Mouse (Mus musculus): Measurements from ENCODE around the gene Zfp219.

The Zfp219 gene

DNA sequence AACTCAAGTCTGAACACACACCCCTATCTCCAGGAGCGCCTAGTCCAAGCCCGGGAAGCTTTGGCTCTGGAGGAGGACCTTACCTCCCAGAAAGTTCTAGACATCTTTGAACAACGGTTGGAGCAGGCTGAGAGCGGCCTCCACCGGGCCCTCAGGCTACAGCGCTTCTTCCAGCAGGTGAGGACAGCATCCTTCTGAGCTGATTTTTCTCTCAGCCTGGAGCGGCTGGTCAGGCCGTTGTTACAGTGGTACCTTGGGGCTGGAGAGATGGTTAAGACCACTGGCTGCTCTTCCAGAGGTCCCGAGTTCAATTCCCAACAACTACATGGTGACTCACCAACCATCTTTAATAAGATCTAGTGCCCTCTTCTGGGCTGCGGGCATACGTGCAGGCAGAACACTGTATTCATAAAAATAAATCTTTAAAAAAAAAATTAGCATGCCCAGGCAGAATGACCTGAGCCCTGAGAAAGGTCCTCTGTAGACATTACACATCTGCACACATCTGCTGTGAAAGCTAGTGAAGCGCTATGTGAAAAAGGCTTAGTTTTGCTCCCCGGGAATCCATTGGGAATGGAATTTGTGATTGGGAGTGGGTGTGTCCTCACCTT lies 24.2 kb downstream of the Zfp219 start:
- DNase-seq = no peak

DNA sequence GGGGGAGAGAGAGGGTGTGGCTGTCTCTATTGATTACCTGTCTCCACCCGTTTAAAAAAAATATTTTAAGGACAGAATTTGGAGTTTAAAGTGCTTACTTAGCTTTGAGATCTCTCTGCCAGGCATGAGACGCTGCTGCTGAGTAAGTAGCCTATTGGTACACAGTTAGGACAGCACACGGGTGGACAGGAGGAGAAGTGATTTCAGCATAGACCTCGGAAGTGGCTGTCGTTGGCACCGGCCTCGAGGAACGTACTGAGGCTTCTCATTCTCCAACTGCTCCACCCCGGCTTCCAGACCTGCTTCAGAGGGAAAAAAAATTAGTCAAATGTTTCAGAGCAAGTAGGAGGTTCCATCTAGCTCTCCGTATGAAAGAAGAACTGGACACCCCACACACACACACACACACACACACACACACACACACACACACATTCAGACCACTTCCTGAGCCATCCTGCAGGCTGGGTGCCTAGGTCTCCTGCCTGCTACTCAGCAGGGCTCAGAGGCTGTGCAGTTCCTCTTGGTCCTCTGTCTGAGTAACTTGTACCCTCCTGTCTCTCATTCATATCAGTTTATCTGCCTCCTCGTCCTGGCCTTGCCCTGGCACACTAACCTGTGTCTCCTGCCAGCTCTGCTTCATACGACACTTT lies 25.2 kb downstream of the Zfp219 start:
- no peak for DNase-seq

DNA sequence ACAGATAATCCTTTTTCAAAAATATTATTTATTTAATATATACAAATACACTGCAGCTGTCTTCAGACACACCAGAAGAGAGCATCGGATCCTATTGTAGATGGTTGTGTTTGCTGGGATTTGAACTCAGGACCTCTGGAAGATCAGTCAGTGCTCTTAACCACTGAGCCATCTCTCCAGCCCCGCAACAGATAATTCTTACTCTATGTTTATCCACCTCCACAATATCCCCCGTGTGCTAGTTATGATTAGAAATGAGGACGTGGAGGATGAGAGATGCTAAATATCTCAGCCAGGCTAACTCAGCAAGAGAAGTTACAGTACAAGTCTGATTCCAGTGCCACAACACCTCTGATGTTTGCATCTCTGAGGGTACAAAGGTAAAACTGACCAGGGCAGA lies 26.1 kb downstream of the Zfp219 start:
- no peak for DNase-seq

DNA sequence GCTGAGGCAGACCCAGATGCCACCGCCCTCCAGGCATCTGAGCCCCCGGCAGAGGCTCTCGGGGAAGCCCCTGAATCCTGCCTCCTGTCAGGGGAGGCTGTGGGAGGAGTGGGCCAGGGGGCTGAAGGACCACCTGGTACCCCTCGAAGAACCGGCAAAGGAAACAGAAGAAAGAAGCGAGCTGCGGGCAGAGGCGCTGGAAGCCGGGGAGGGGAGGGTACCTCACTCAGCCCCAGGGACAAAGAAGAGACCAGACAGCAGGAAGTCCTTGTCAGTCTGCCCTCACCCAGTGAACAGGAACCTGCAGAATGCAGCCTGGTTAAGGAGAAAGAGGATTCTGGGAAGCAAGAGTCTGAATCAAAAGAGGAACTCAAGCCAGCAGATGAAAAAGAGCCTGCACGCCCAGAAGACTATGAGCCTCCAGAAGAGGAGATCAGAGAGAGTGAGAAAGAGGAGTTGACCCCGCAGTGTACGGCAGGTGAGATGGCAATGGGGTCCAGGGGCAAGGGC lies 31.0 kb downstream of the Zfp219 start:
- DNase-seq = no peak

DNA sequence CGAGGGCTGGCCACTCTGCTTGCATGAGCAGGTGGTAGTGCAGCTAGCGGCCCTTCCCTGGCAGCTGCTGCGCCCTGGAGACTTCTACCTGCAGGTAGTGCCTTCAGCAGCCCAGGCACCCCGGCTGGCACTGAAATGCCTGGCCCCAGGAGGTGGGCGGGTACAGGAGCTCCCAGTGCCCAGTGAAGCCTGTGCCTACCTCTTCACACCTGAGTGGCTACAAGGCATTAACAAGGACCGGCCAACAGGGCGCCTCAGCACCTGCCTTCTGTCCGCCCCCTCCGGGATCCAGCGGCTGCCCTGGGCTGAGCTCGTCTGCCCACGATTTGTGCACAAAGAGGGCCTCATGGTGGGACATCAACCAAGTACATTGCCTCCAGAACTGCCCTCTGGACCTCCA lies 31.8 kb downstream of the Zfp219 start:
- peak; percentile 79 to 81 for DNase-seq

DNA sequence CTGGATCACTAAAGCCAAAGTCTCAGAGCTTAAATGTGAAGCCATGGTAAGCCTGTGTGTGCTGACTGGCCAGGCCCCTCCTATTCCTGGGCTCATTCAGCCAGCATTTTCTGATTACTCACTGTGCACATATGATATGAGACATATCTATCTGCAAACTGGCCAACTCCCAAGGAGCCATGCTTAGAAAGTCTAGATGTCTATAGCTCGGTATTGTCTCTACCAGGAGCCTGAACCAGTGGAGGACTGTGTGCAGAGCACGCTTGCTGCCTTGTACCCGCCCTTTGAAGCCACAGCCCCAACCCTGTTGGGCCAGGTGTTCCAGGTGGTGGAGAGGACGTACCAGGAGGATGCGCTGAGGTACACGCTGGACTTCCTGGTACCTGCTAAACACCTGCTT lies 33.4 kb downstream of the Zfp219 start:
- DNase-seq = no peak

DNA sequence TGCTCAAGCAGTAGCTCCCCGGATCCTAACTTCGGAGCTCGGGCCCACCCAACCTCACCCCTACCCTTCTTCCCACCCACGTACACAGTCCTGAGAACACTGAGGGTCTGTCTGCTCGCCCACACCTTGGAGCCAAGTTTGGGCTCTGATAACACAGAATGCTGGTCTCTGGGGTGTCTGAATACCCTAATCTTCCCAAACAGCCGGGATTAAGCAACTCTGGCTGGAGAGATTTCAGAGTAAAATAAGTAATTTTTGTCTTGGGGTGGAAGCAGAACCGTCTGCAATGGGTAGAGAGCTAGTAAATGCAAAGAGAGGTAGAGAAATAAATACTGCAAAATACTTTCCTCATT lies 34.4 kb downstream of the Zfp219 start:
- DNase-seq = no peak

DNA sequence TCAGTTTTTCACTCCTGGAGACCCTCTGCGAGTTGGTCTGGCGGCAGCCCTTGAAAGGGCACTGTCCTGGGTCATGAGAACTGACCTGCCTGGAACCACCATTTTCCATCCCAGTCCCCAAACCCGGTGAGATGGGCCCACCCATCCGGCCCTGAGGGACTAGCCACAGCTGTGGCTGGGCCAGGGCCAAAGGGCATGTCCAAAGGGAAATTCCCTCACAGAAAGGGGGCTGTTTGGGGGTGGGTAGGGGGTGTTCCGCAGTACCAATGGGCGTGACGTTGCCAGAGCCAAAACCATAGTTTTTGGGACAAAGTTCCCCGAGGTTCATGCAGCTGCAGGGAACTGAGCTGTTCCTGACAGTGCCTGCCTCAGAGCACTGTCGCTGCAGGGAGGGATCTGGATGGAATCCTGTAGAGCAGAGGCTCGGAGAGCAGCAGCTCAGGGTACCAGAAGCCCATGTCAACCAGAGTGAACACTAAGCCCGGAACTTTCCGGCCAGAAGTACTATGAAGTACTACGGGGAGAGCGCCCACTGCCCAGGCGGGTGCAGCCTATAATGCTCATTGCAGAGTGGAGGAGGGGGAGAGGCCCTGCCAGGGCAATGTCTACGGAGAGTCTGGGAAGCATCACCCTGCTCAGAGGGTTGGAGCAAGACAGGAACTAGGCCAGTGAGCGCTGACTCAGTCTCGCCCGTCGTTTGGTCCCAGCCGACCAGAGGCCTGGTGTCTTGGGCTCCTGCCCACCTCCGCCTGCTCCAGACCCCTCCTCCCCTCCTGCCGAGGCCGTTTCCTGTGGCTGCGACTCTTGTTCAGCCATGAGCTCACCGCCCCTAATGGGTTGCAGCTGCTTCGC lies 35.0 kb downstream of the Zfp219 start:
- DNase-seq = peak in 1 of 2 experiments; percentile 52

DNA sequence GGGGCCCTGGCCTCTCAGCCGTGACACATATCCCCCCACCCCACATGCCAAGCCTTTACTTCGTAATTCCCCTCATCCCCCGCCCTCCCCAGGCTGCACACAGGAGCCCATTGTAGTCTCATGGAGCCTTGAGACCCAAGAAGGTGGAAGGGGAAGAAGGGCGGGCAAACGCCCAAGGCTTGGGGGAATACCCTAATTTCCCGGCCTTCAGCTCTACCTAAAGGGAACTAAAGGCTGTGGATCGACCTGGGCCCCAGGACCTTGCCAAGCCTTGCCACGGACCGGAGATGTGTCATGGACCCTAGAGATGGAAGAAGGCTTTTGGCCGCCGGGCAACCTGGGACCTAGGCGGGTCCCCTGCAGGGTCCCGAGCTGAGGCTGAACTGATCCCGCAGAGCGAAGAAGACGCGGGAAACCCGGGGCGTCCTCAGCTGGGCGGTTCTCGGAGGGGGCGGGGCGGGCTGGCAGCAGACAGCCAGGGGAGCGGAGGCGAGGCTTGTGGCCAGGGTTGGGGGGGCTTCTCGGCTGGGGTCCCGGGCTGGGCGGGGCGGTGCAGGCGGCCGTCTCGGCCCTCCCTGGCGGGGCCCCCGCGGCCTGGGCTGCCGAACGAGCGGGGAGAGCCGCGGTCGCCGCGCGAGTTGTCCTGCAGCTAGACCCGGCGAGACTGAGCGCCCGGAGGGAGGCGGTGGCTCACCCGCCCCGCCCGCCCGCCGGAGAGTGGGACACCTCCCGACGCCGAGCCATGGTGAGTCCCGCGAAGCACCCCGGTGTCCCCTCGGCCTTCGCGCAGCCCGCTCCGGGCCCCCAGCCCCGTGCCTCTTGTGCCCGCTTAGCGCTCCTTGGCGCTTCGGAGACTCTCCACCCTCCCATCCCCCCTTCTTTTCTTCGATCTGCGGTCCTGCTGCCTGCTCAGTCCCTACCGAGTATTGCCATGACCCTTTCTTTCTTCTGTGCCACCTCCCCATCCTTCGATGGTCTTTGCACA lies 36.0 kb downstream of the Zfp219 start, which contains the start of gene Arhgef40:
TSS of gene Arhgef40 (plus strand) at position 473 of the 985 bp plus-strand sequence.
- peak in 1 of 2 experiments; percentile 63 for DNase-seq

DNA sequence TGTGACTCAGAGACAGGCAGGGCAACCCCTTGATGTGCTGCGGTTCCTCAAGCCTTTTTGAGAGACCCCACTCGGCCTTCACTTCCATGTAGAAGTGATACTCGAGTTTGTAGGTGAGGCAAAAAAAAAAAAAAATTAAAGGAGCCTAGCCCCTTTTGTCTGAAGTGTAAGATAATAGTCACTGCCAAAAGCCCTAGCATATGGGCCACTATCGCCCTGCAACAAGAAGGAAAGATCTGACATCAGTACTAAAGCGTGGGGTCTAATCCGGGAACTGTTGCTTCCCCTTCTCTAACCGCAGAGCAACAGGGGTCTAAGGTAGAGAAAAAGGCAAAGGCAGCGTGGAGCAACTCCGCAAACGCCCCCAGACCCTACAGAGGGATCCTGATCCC lies 36.7 kb downstream of the Zfp219 start:
- no peak for DNase-seq

DNA sequence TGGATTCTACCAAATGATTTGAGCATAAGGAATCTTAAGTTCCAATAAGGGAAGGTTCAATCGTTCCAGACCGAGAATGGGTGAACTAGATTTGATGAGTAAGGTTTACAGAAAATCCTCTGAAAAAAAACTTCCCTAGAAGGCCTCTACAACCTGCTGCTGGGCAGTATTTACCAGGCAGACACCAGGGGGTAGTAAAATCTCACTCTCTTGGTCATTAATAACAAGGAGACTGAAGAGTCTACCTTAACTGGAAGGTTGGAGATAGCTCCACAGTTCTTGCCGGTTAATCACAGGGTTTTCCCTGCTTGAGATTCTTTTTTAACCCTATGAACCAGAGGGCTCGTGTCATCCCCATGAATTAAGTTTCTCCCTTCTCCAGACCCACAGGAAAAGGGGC lies 37.3 kb downstream of the Zfp219 start:
- no peak for DNase-seq

DNA sequence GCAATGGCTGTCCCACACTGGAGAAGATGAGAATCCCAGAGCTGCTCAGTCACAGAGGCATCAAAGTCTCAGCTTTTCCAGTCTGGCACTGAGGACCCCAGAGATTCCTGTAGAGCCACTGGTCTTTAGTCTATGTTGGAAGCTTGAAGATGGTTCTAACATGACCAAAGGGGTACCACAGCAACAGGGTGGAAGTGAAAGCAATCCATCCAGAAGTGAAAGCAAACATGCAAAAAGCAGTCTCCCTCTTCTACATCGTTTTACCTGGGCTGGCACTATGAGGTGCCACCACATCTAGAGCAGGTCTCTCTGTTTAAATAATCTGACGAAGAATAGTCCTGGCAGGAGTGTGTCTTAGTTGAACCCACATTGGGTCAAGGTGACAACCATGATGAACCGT lies 41.3 kb downstream of the Zfp219 start:
- DNase-seq = no peak

DNA sequence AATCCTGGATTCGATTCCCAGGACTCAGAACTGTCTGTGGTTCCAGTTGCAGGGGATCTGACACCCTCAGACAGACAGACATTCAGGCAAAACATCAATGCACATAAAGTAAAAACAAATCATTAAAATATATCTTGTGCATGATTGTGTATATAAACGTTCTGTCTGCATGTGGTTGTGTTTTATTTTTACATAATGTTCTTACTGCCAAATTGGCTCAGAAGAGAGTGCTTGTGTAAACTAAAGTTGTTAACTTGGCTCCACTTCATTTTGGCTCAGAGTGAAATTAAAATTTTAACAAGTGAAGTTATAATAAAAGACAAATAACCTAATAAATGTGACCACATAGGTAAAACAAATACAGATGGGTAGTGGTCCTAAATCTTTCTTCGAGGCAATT lies 53.1 kb downstream of the Zfp219 start:
- DNase-seq = no peak

DNA sequence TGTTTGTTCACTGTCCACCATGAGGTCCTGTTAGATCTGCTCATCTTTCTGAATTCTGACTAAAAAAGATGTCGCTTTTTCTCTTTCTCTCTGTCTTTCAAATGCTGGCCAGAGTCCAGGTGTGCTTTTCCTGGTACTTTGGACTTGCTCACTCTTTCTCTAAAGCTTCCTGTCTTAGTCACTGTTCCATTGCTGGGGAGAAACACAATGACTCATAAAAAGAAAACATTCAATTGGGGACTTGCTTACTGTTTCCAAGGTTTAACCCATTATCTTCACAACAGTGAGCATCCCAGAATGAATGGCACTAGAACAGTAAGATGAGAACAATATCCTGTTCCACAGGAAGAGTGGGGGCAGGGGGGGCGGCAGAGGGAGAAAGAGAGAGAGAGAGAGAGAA lies 60.2 kb downstream of the Zfp219 start:
- no peak for DNase-seq

Measured in kidney, adult 8-10 months (tissue).